Mouse (Mus musculus) regulatory T cell (primary cell): Measurements from ENCODE around the gene Sp9.

ENCODE experiments used
- in situ Hi-C: fragments of 300-600 bp; cut with MboI, MseI; formaldehyde crosslinking; loops from one replicate; pipeline ENCODE4 v1.15.1; 2025; ENCODE audit warnings: high pct_unique_total_duplicates

Sp9 gene

GRCm38 (mm10) chr2:73312152-73313116, 40.7 kb downstream of the Sp9 start, which contains the start of the genes Scrn3 and Cir1:
Gene Scrn3, plus strand, starts transcription at chr2:73312601.
Gene Cir1, minus strand, starts transcription at chr2:73312701.
- in situ Hi-C loops = no loop called here

GRCm38 (mm10) chr2:73313117-73313501, 41.4 kb downstream of the Sp9 start:
- in situ Hi-C loops = no loop called here

GRCm38 (mm10) chr2:73314311-73314710, 42.6 kb downstream of the Sp9 start:
- in situ Hi-C loops = no loop called here

DNA sequence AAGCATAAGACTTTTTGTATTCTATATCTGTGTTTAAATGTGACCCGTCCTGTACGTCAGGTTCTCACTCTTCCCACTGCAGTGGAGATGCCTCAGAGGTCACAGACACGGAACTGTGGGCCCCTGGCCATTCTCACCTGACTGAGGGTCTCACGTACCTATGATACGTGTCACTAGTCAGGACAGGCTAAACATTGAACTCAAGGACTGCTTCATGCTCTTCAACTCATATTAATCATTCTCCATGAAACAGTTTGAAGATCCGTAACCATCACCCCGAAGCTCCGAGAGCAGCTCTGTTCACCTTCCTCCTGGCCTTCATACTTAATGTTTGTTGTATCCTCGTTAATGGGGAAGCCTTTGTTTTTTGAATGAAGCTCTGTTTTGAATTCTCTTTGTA, 45.7 kb downstream of the Sp9 start:
- in situ Hi-C loops = no loop called here

DNA sequence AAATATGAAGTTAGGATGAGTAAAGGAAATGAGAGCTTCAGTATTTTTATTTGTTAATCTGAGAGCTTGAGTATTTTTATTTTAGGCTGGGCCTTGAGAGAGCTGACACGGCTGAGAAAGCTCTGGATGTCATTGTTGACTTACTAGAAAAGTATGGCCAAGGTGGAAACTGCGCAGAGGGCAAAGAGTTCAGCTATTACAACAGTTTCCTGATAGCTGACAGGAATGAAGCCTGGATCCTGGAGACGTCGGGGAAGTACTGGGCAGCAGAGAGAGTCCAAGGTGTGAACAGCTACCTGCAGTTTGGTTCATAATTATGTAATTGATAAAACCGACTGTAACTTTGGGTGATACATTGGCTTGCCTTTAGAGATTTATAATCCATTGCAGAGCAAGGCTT, 47.5 kb downstream of the Sp9 start:
- in situ Hi-C loops = no loop called here

DNA sequence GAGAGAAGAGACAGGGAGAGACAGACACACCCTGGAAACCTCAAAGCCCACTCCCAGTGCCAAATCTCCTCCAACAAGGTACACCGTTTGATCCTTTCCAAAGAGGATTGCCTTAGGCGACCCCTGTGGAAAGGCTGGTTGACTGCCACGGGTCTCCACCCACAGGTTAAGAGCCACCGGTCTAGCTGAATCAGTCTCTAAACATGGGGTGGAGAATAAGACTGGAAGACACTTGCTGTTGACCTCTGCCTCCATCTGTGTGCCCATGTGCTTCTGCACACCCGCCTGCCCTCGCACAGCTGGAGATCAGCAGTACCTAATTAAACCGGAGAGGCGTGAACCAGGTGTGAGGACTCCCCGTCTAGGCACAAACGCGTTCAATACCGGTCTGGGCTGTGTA, 51.3 kb downstream of the Sp9 start:
- in situ Hi-C loops = loop anchor here (5.0 kb wide), 1 partner anchor 99 kb away; no protein-coding TSS in a partner anchor

DNA sequence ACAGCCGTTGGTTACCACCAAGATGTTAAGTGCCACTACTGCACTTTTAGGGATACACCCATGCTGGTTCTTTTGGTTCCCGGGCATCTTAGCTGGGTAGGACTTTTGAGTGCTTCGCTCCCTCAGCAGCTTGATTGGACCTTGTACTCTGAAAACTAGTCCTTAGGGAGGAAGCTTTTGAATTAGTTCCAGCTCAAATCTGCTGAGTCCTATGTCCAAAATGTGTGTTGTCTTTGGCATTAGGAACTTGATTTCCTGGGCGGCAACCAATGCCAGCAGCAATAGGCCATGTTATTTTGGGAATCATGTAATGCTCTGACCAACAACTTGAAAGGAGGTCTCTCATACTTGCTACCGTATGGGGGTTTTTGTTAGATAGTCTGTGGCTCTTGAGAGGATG, 54.1 kb downstream of the Sp9 start:
- in situ Hi-C loops = no loop called here
